Mouse (Mus musculus) kidney, postnatal 25 days (tissue): Measurements from ENCODE around the gene Tyrobp.

Experiments used
- DNase-seq, 2 experiments: peaks; one replicate each; pipeline ENCODE4 v3.0.0; 2021; ENCODE audit warnings: mixed read lengths in 2 of 2

Gene Tyrobp

GRCm38 (mm10) chr7:30413596-30413995 lies at the start of gene Tyrobp:
TSS of gene Tyrobp (plus strand) at chr7:30413760.
- DNase-seq: peak in 1 of 2 experiments; percentile 26

GRCm38 (mm10) chr7:30367466-30367865 lies 46.1 kb upstream of the Tyrobp start:
- DNase-seq: no peak

- peak; percentile 93 to 96 for DNase-seq
These were observed 40.0 kb upstream of the Tyrobp start for GRCm38 (mm10) chr7:30373501-30373962.

- no peak for DNase-seq
These were observed 33.5 kb upstream of the Tyrobp start for GRCm38 (mm10) chr7:30380061-30380460.

GRCm38 (mm10) chr7:30384106-30384505 lies 29.5 kb upstream of the Tyrobp start:
- no peak for DNase-seq

- DNase-seq: no peak
These were observed 20.6 kb upstream of the Tyrobp start for GRCm38 (mm10) chr7:30392746-30393520.

- no peak for DNase-seq
These were observed 19.9 kb upstream of the Tyrobp start for GRCm38 (mm10) chr7:30393631-30394030.

GRCm38 (mm10) chr7:30394379-30394778 lies 19.2 kb upstream of the Tyrobp start:
- DNase-seq: peak; percentile 33 to 56

- DNase-seq: peak in 1 of 2 experiments; percentile 14
These were observed 18.7 kb upstream of the Tyrobp start for GRCm38 (mm10) chr7:30394871-30395270.

- no peak for DNase-seq
These were observed 13.9 kb upstream of the Tyrobp start for GRCm38 (mm10) chr7:30399671-30400070.

- no peak for DNase-seq
These were observed 11.2 kb upstream of the Tyrobp start for GRCm38 (mm10) chr7:30402343-30402742.

GRCm38 (mm10) chr7:30408639-30409038 lies 4.9 kb upstream of the Tyrobp start:
- DNase-seq: peak in 1 of 2 experiments; percentile 1

- peak in 1 of 2 experiments; percentile 17 for DNase-seq
These were observed 3.8 kb upstream of the Tyrobp start for GRCm38 (mm10) chr7:30409789-30410188.

- peak in 1 of 2 experiments; percentile 6 for DNase-seq
These were observed 2.5 kb upstream of the Tyrobp start for GRCm38 (mm10) chr7:30411023-30411422.

GRCm38 (mm10) chr7:30412735-30413147 lies 819 bp upstream of the Tyrobp start:
- peak in 1 of 2 experiments; percentile 34 for DNase-seq

- peak in 1 of 2 experiments; percentile 27 for DNase-seq
These were observed 4.3 kb downstream of the Tyrobp start for GRCm38 (mm10) chr7:30417856-30418255.

GRCm38 (mm10) chr7:30419561-30420499 lies 6.3 kb downstream of the Tyrobp start, which contains the start of gene Hcst:
TSS of gene Hcst (minus strand) at chr7:30419854.
- DNase-seq: peak in 1 of 2 experiments; percentile 27

GRCm38 (mm10) chr7:30420673-30421072 lies 7.1 kb downstream of the Tyrobp start:
- no peak for DNase-seq

- DNase-seq: peak; percentile 75 to 80
These were observed 7.8 kb downstream of the Tyrobp start, which contains the start of gene Nfkbid for GRCm38 (mm10) chr7:30421175-30421889. TSS of gene Nfkbid (plus strand) at chr7:30421732.

- DNase-seq: peak; percentile 86 to 92
These were observed 8.4 kb downstream of the Tyrobp start for GRCm38 (mm10) chr7:30421890-30422435.

GRCm38 (mm10) chr7:30422560-30422959 lies 9.0 kb downstream of the Tyrobp start:
- DNase-seq: no peak

GRCm38 (mm10) chr7:30423071-30423641 lies 9.6 kb downstream of the Tyrobp start:
- no peak for DNase-seq
